Mouse (Mus musculus): ENCODE data around the gene Klhdc7a. TPM values are rescaled to one million over a fixed set of nuclear protein-coding genes. Genes with fewer than 3 reads are reported as not detected.

Klhdc7a gene
- polyA plus RNA-seq, 1 experiment from 2014 or later, result 0.29 TPM

GRCm38 (mm10) chr4:139925275-139926160 is 42.3 kb downstream of the Klhdc7a start:
- no peaks in the 10 kb centered on the region for H3K9me3 ChIP-seq (ENCODE audit: control insufficient read depth, low read length)
- no peaks in the 10 kb centered on the region for H3K27me3 ChIP-seq (replicated peaks; ENCODE audit: control insufficient read depth, insufficient read depth, low read length)
- peak; percentile 70 for ATAC-seq
- H3K4me3 ChIP-seq (replicated peaks; ENCODE audit: low read length), result peak overlapping the region; percentile 31
- peak overlapping the region; percentile 79 for H3K27ac ChIP-seq (ENCODE audit: low read length)
- no peaks in the 10 kb centered on the region for H3K36me3 ChIP-seq (ENCODE audit: control insufficient read depth, insufficient read depth)
- peaks cover 19% of the 10 kb centered on the region for H3K4me1 ChIP-seq (replicated peaks; ENCODE audit: control insufficient read depth, insufficient read depth, low read length)
- peak overlapping the region; percentile 36; the same call in 1 of the 2 replicates for H3K9ac ChIP-seq (replicated peaks; ENCODE audit: low read depth, low read length)
- H3K4me2 ChIP-seq (ENCODE audit: low read length), result peak overlapping the region; percentile 52
- 12% methylated on average over 34 of the region's 34 CpGs for WGBS

- Histone ChIP-seq H3K4me3 (replicated peaks; ENCODE audit: low read length) (no peak overlapping the region), H3K4me1 (replicated peaks; ENCODE audit: control insufficient read depth, insufficient read depth, low read length) (0 out of 2 replicates have a peak, but pooled peaks cover 3% of the 10 kb centered on the region), H3K9me3 (ENCODE audit: control insufficient read depth, low read length) (no peaks in the 10 kb centered on the region), H3K27ac (ENCODE audit: low read length) (no peak overlapping the region), H3K36me3 (ENCODE audit: control insufficient read depth, insufficient read depth) (no peaks in the 10 kb centered on the region), H3K27me3 (replicated peaks; ENCODE audit: control insufficient read depth, insufficient read depth, low read length) (no peaks in the 10 kb centered on the region), H3K4me2 (ENCODE audit: low read length) (no peak overlapping the region), H3K9ac (replicated peaks; ENCODE audit: low read depth, low read length) (no peak overlapping the region)
- 67% methylated on average over 7 of the region's 7 CpGs for WGBS
- ATAC-seq, result no peak
Measured at GRCm38 (mm10) chr4:139916731-139917130, 51.1 kb downstream of the Klhdc7a start.

MicroRNA genes within 50 kb of the gene (microRNA counts, 519-probe panel; counts per million panel counts)
- 2,178 counts per million, percentile 43 among the panel's probes with 10 or more counts for microRNA mmu-miR-2139

Small RNA genes lying within 50 kb of the gene (microRNA-seq; reads per million reads assigned to microRNA genes)
- gene Mir2139, result not detected

Other genes with a start within 250 kb of the Klhdc7a start
- gene Pax7, start 134.5 kb downstream of the Klhdc7a start, polyA plus RNA-seq (2015; fragmentation: Nextera tagmentation; extraction: Ambion mirVana), result 0.15 TPM in 1 of 2 replicates, not detected in the other